Mouse (Mus musculus): ENCODE measurements around the gene Ctxn1.

DNA sequence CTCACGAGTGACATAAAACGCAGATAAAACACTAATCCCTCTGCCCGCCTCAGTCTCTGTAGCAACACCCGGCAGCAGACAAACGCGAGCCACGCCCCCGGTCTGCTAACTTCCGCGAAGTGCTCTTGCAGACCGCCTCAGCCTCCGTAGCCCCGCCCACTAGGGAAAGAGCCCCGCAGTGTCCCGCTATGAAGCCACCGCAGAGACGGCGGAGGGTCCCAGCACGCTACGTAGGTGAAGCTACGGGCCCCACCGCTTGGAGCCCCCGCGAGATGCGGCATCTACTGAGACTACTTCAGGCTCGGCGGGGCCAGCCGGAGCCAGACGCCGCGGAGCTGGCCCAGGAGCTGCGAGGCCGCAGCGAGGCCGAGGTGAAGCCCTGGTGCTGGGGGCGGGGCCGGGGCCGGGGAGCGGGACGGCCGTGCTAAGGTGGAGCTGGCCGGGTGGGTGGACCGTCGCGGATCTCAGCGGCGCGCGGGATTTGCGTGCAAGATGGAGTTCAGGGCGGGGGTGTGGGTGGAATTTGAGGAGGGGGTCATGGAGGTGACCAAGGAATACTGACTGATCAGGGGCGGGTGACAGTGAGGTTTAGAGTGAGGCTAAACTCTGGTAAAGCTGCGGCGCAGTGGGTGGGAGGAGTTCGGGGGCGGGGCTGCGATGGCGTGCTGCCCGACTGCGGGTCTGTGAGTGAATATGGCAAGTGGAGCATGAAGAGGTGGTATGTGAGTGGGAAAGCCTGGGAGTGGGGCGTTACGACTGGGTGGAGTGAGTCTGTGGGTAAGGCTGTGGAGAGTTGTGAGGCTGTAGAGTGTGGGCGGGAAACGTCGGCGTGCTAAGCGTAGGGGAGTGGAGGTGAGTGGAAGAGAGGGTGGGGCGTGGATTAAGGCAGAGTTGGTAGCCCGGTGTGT lies 5.9 kb downstream of the Ctxn1 start, which contains the start of gene Snapc2:
- no peak for TF ChIP-seq CTCF (IDR thresholded peaks at IDR 0.05 in 2 of 3, conservative IDR thresholded peaks at IDR 0.05 in 1 of 3; ENCODE audit: control insufficient read depth in 1 of 3, insufficient read depth in 1 of 3, low read depth in 2 of 3, low read length in 3 of 3, poor library complexity in 1 of 3, severe bottlenecking in 1 of 3)
- TF ChIP-seq POLR2AphosphoS2 (IDR thresholded peaks at IDR 0.05; ENCODE audit: low read length), result no peak
- peak; percentile 78 for TF ChIP-seq ZMIZ1 (IDR thresholded peaks at IDR 0.05; ENCODE audit: low read depth, low read length)
- TF ChIP-seq POLR2A (IDR thresholded peaks at IDR 0.05; ENCODE audit: control insufficient read depth in 1 of 2, insufficient read depth in 1 of 2, low read depth in 1 of 2, low read length in 2 of 2, poor library complexity in 1 of 2), result peak; percentile 57 to 75; a peak in 3 of 4 replicates

All from MEL (cell line).